Mouse (Mus musculus) brain, embryonic 14.5 days (tissue): ENCODE results near the gene Mark2.

Experiments used
- CTCF ChIP-seq: fragments of 200-500 bp; IDR thresholded peaks from 2 replicates; pipeline ENCODE4 v1.5.1; 2012; ENCODE audit warnings: inconsistent platforms, mild to moderate bottlenecking, moderate library complexity, borderline replicate concordance; ENCODE audit not compliant: insufficient read depth, insufficient read length; ENCODE audit errors: extremely low read depth
- POLR2A ChIP-seq: fragments of 200-500 bp; IDR thresholded peaks from 2 replicates; pipeline ENCODE4 v1.6.1; 2012; ENCODE audit warnings: mild to moderate bottlenecking, inconsistent platforms, borderline replicate concordance; ENCODE audit not compliant: poor library complexity, insufficient read depth, insufficient read length, severe bottlenecking; ENCODE audit errors: extremely low read depth

- TF ChIP-seq POLR2A: no peak
- peak; percentile 84 for TF ChIP-seq CTCF
These were observed 107.0 kb downstream of the Mark2 start for GRCm38 (mm10) chr19:7234537-7235221.
